15 mouse cellular contexts compared by ENCODE assay signal in genomic region chr2:180095711-180096110, GRCm38 (mm10). TPM values are rescaled to one million over a fixed set of nuclear protein-coding genes. Genes with fewer than 3 reads are reported as not detected.
DNase-seq lines count a peak whose midpoint lies in the region; ATAC-seq lines count a peak whose summit lies in the region.
"Had no signal": no experiment of that assay in that cellular context is flagged by ENCODE, and none has a peak within 500 bp of the region (broad histone marks: within the 10 kb centered on the region; RNA-seq: fewer than 3 reads in every experiment).

No protein-coding gene starts in this region.

- DNase-seq in heart, adult 11 months = peak; percentile 74
- no peak for DNase-seq in heart, embryonic 10.5 days (ENCODE audit: low spot score)
- no peak for DNase-seq in midbrain, embryonic 11.5 days (ENCODE audit: low spot score, missing footprints)
- peak; percentile 93 for DNase-seq in thymus, postnatal 14 days
- DNase-seq in urinary bladder, postnatal 25 days (ENCODE audit: low spot score) = no peak
- DNase-seq in embryo, embryonic 11 days = no peak
- DNase-seq: cerebellum, adult 9-11 months; gastrocnemius, postnatal 25 days had no signal

- H3K27ac ChIP-seq in heart, embryonic 10.5 days = no peak overlapping the region
- H3K27ac ChIP-seq in midbrain, embryonic 11.5 days (ENCODE audit: low read depth, low read length) = no peak overlapping the region
- no peak overlapping the region for H3K27ac ChIP-seq in midbrain, embryonic 16.5 days (ENCODE audit: low read length)
- 0 out of 2 replicates have a peak overlapping the region, but pooled peaks have one; percentile 20 for H3K27ac ChIP-seq in forebrain, embryonic 15.5 days (replicated peaks)

- H3K27me3 ChIP-seq in heart, embryonic 10.5 days (ENCODE audit: insufficient read depth, poor library complexity, severe bottlenecking) = peaks cover 58% of the 10 kb centered on the region
- H3K27me3 ChIP-seq in midbrain, embryonic 11.5 days (ENCODE audit: control insufficient read depth, insufficient read depth, low read length) = peaks cover 4% of the 10 kb centered on the region; the same call in 1 of the 2 replicates
- H3K27me3 ChIP-seq in midbrain, embryonic 16.5 days (ENCODE audit: control insufficient read depth, insufficient read depth, low read depth, low read length) = peaks cover 1% of the 10 kb centered on the region
- no peaks in the 10 kb centered on the region; the same call in 1 of the 2 replicates for H3K27me3 ChIP-seq in forebrain, embryonic 15.5 days

- WGBS in heart, embryonic 10.5 days = 40% methylated on average over 5 of the region's 5 CpGs
- WGBS in midbrain, embryonic 11.5 days = 38% methylated on average over 5 of the region's 5 CpGs
- WGBS in midbrain, embryonic 16.5 days = 39% methylated on average over 5 of the region's 5 CpGs
- 21% methylated on average over 5 of the region's 5 CpGs for WGBS in forebrain, embryonic 15.5 days

- ATAC-seq in midbrain, embryonic 11.5 days (ENCODE audit: low FRiP score) = peak; percentile 17; the same call in 1 of the 2 replicates
- no peak for ATAC-seq in midbrain, embryonic 16.5 days
- peak; percentile 66 for ATAC-seq in forebrain, embryonic 15.5 days (replicated peaks)
- ATAC-seq: inflammation-experienced regulatory T-cells, adult 6 months; lung, postnatal 0 days had no signal

- no peaks in the 10 kb centered on the region for H3K36me3 ChIP-seq in heart, embryonic 10.5 days
- H3K36me3 ChIP-seq in midbrain, embryonic 11.5 days (ENCODE audit: control insufficient read depth, insufficient read depth, low read length) = no peaks in the 10 kb centered on the region
- no peaks in the 10 kb centered on the region for H3K36me3 ChIP-seq in midbrain, embryonic 16.5 days (ENCODE audit: control insufficient read depth, insufficient read depth, low read length)
- H3K36me3 ChIP-seq in forebrain, embryonic 15.5 days = no peaks in the 10 kb centered on the region

- no peak overlapping the region for H3K4me2 ChIP-seq in midbrain, embryonic 11.5 days
- no peak overlapping the region for H3K4me2 ChIP-seq in midbrain, embryonic 16.5 days (ENCODE audit: low read length)
- no peak overlapping the region for H3K4me2 ChIP-seq in forebrain, embryonic 15.5 days (replicated peaks)

- no peak overlapping the region for H3K4me3 ChIP-seq in heart, embryonic 10.5 days
- no peak overlapping the region for H3K4me3 ChIP-seq in midbrain, embryonic 11.5 days (ENCODE audit: low read depth, low read length)
- H3K4me3 ChIP-seq in midbrain, embryonic 16.5 days (ENCODE audit: low read depth, low read length) = no peak overlapping the region
- H3K4me3 ChIP-seq in forebrain, embryonic 15.5 days = no peak overlapping the region

- H3K9ac ChIP-seq in midbrain, embryonic 11.5 days (ENCODE audit: low read length) = no peak overlapping the region
- no peak overlapping the region for H3K9ac ChIP-seq in midbrain, embryonic 16.5 days (ENCODE audit: low read depth, low read length)
- no peak overlapping the region for H3K9ac ChIP-seq in forebrain, embryonic 15.5 days (replicated peaks)

- peaks cover 10% of the 10 kb centered on the region for H3K4me1 ChIP-seq in heart, embryonic 10.5 days
- peaks cover 6% of the 10 kb centered on the region for H3K4me1 ChIP-seq in midbrain, embryonic 11.5 days (ENCODE audit: control insufficient read depth, insufficient read depth, low read length)
- H3K4me1 ChIP-seq in midbrain, embryonic 16.5 days (ENCODE audit: control insufficient read depth, insufficient read depth, low read length) = peaks cover 2% of the 10 kb centered on the region; the same call in 1 of the 2 replicates
- peaks cover 26% of the 10 kb centered on the region for H3K4me1 ChIP-seq in forebrain, embryonic 15.5 days

- H3K9me3 ChIP-seq in heart, embryonic 10.5 days = no peaks in the 10 kb centered on the region
- no peaks in the 10 kb centered on the region for H3K9me3 ChIP-seq in midbrain, embryonic 11.5 days (ENCODE audit: control insufficient read depth, low read length)
- H3K9me3 ChIP-seq in midbrain, embryonic 16.5 days (replicated peaks; ENCODE audit: control insufficient read depth, low read length, poor library complexity, severe bottlenecking) = no peaks in the 10 kb centered on the region
- H3K9me3 ChIP-seq in forebrain, embryonic 15.5 days = no peaks in the 10 kb centered on the region

RNA-seq across cellular contexts. Expression of gene Hrh3, which starts 8.6 kb away (rescaled TPM):
- 0.10 TPM in 1 of 2 replicates, not detected in the other for polyA plus RNA-seq in heart, embryonic 10.5 days (2016; fragmentation: Nextera tagmentation; extraction: Ambion mirVana)
- 3.0 and 3.2 TPM in 2 replicates for polyA plus RNA-seq in midbrain, embryonic 11.5 days (2014; fragmentation: Nextera tagmentation; extraction: Ambion mirVana)
- 3.3 TPM in 2 replicates for polyA plus RNA-seq in midbrain, embryonic 16.5 days (2015; fragmentation: Nextera tagmentation; extraction: Ambion mirVana)
- 2.3 and 2.7 TPM in 2 replicates for polyA plus RNA-seq in forebrain, embryonic 15.5 days (2015; fragmentation: Nextera tagmentation; extraction: Ambion mirVana)
- polyA plus RNA-seq: heart, embryonic 14.5 days; inflammation-experienced regulatory T-cells, adult 6 months; kidney, embryonic 14.5 days; liver, adult 2 months had no signal

RNA-seq across cellular contexts. Expression of gene Osbpl2, which starts 23.4 kb away (rescaled TPM):
- polyA plus RNA-seq in heart, embryonic 10.5 days (2016; fragmentation: Nextera tagmentation; extraction: Ambion mirVana) = 29.7 and 38.0 TPM in 2 replicates
- 43.3 and 46.3 TPM in 2 replicates for polyA plus RNA-seq in midbrain, embryonic 11.5 days (2014; fragmentation: Nextera tagmentation; extraction: Ambion mirVana)
- 75.5 and 76.1 TPM in 2 replicates for polyA plus RNA-seq in midbrain, embryonic 16.5 days (2015; fragmentation: Nextera tagmentation; extraction: Ambion mirVana)
- polyA plus RNA-seq in forebrain, embryonic 15.5 days (2015; fragmentation: Nextera tagmentation; extraction: Ambion mirVana) = 66.3 and 67.3 TPM in 2 replicates

RNA-seq across cellular contexts. Expression of gene Mtg2, which starts 25.3 kb away (rescaled TPM):
- 28.2 and 29.7 TPM in 2 replicates for polyA plus RNA-seq in heart, embryonic 10.5 days (2016; fragmentation: Nextera tagmentation; extraction: Ambion mirVana)
- 29.8 and 30.3 TPM in 2 replicates for polyA plus RNA-seq in midbrain, embryonic 11.5 days (2014; fragmentation: Nextera tagmentation; extraction: Ambion mirVana)
- 34.9 and 35.7 TPM in 2 replicates for polyA plus RNA-seq in midbrain, embryonic 16.5 days (2015; fragmentation: Nextera tagmentation; extraction: Ambion mirVana)
- 35.6 and 38.5 TPM in 2 replicates for polyA plus RNA-seq in forebrain, embryonic 15.5 days (2015; fragmentation: Nextera tagmentation; extraction: Ambion mirVana)

RNA-seq across cellular contexts. Expression of gene Ss18l1, which starts 53.4 kb away (rescaled TPM):
- polyA plus RNA-seq in heart, embryonic 10.5 days (2016; fragmentation: Nextera tagmentation; extraction: Ambion mirVana) = 3.5 and 4.4 TPM in 2 replicates
- 14.6 and 17.8 TPM in 2 replicates for polyA plus RNA-seq in midbrain, embryonic 11.5 days (2014; fragmentation: Nextera tagmentation; extraction: Ambion mirVana)
- polyA plus RNA-seq in midbrain, embryonic 16.5 days (2015; fragmentation: Nextera tagmentation; extraction: Ambion mirVana) = 70.4 and 74.3 TPM in 2 replicates
- 57.5 and 59.5 TPM in 2 replicates for polyA plus RNA-seq in forebrain, embryonic 15.5 days (2015; fragmentation: Nextera tagmentation; extraction: Ambion mirVana)

RNA-seq across cellular contexts. Expression of gene Psma7, which starts 53.5 kb away (rescaled TPM):
- polyA plus RNA-seq in heart, embryonic 10.5 days (2016; fragmentation: Nextera tagmentation; extraction: Ambion mirVana) = 567 and 701 TPM in 2 replicates
- polyA plus RNA-seq in midbrain, embryonic 11.5 days (2014; fragmentation: Nextera tagmentation; extraction: Ambion mirVana) = 697 and 701 TPM in 2 replicates
- polyA plus RNA-seq in midbrain, embryonic 16.5 days (2015; fragmentation: Nextera tagmentation; extraction: Ambion mirVana) = 504 and 541 TPM in 2 replicates
- 541 and 580 TPM in 2 replicates for polyA plus RNA-seq in forebrain, embryonic 15.5 days (2015; fragmentation: Nextera tagmentation; extraction: Ambion mirVana)

Comparison
In these comparisons a context has a peak if more than half of its experiments do, and no peak if none do; other contexts are left out.
1. DNase-seq: peak in heart, adult 11 months (single experiment) and thymus, postnatal 14 days (single experiment); none in heart, embryonic 10.5 days (single experiment), midbrain, embryonic 11.5 days (single experiment), urinary bladder, postnatal 25 days (single experiment) and embryo, embryonic 11 days (single experiment).